Mouse (Mus musculus) heart, postnatal 0 days (tissue): Measurements from ENCODE around the gene Hist1h2bb. TPM values are rescaled to one million over a fixed set of nuclear protein-coding genes. Genes with fewer than 3 reads are reported as not detected.

Experiments used
- ATAC-seq: fragments of 200-750 bp; cut with Nextera tagmentation; 2 replicates; pipeline ENCODE4 v1.8.0; 2017; ENCODE audit warnings: low read depth, moderate number of reproducible peaks, moderate library complexity; ENCODE audit not compliant: insufficient read depth
- DNase-seq: peaks from one replicate; pipeline ENCODE4 v3.0.0-alpha.2; 2016; ENCODE audit warnings: low spot score
- H3K27ac ChIP-seq: fragments of 300-500 bp; sonication (generic); 2 replicates; pipeline ENCODE4 v1.5.1; 2014; ENCODE audit warnings: low read depth, mild to moderate bottlenecking
- H3K27me3 ChIP-seq: fragments of 300-500 bp; sonication (generic); 2 replicates; pipeline ENCODE4 v1.6.1; 2014; ENCODE audit warnings: low read length, mixed read lengths; ENCODE audit not compliant: control insufficient read depth, insufficient read depth
- H3K36me3 ChIP-seq: fragments of 300-500 bp; sonication (generic); replicated peaks from 2 replicates; pipeline ENCODE4 v1.6.1; 2014; ENCODE audit warnings: low read length, mixed read lengths; ENCODE audit not compliant: control insufficient read depth, insufficient read depth
- H3K4me1 ChIP-seq: fragments of 300-500 bp; sonication (generic); 2 replicates; pipeline ENCODE4 v1.6.1; 2014; ENCODE audit warnings: antibody characterized with exemption; ENCODE audit not compliant: control insufficient read depth, insufficient read depth
- H3K4me2 ChIP-seq: fragments of 300-500 bp; sonication (generic); 2 replicates; pipeline ENCODE4 v1.6.1; 2014; ENCODE audit warnings: low read depth, mild to moderate bottlenecking, low read length, moderate library complexity
- H3K4me3 ChIP-seq: fragments of 300-500 bp; sonication (generic); 2 replicates; pipeline ENCODE4 v1.5.1; 2014; ENCODE audit warnings: low read depth, low read length
- H3K9ac ChIP-seq: fragments of 300-500 bp; sonication (generic); replicated peaks from 2 replicates; pipeline ENCODE4 v1.6.1; 2014; ENCODE audit warnings: low read depth, low read length, mixed read lengths
- H3K9me3 ChIP-seq: fragments of 300-500 bp; sonication (generic); replicated peaks from 2 replicates; pipeline ENCODE4 v1.6.1; 2016; ENCODE audit warnings: low read length; ENCODE audit not compliant: control insufficient read depth
- CTCF ChIP-seq: IDR thresholded peaks from 2 replicates; pipeline ENCODE4 v1.5.1; 2016; ENCODE audit warnings: antibody characterized with exemption, control low read depth, low read depth
- EP300 ChIP-seq: IDR thresholded peaks from 2 replicates; pipeline ENCODE4 v1.6.1; 2016; ENCODE audit warnings: antibody characterized with exemption, low read depth
- WGBS: fragments of 180-500 bp; shearing (Covaris S2); extraction: QIAGEN DNeasy Blood & Tissue Kit; methylation state at CpG from one replicate; pipeline ENCODE4 v1.1.7; 2014; 5-methylcytosine and 5-hydroxymethylcytosine counted together
- polyA plus RNA-seq: library from polyadenylated mRNA; unstranded; fragments of >200 nt; fragmentation: Nextera tagmentation; extraction: Ambion mirVana; gene quantifications from 2 replicates; pipeline ENCODE4 v1.2.1, GENCODE M21; 2015
- total RNA-seq: library from RNA; depleted of rRNA; stranded (reverse); fragments of >200 nt; gene quantifications from 2 replicates; pipeline ENCODE4 v1.2.3, GENCODE M21; 2014; ENCODE audit warnings: low replicate concordance

The Hist1h2bb gene
- total and polyA plus RNA-seq, 2 experiments from 2014 or later, result 0.78 to 1,547 TPM

DNA sequence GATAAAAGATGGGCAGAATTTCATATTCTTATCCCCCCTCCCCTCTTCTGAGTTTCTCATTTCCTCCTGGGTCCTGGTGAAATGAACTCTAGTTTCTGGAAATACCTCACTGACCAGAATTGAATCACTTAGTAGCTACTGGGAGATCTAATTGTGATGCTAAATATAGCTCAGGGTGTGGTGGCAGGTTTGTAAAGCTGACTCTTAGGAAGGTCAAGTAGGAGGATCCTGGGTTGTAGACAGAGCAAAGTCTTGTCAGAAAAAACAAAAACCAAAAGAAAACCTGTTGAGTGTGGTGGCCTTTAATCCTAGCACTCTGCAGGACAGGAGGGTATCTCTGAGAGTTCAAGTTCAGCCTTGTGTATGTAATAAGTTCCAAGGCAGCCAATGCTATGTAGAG is 4.5 kb upstream of the Hist1h2bb start:
- Histone ChIP-seq H3K4me3 (no peak overlapping the region), H3K27ac (no peak overlapping the region), H3K9ac (no peak overlapping the region), H3K9me3 (no peaks in the 10 kb centered on the region), H3K36me3 (no peaks in the 10 kb centered on the region), H3K4me2 (no peak overlapping the region), H3K4me1 (peaks cover 13% of the 10 kb centered on the region), H3K27me3 (no peaks in the 10 kb centered on the region)
- no peak for ATAC-seq
- no peak for DNase-seq
- no peak for TF ChIP-seq CTCF
- no peak for TF ChIP-seq EP300

DNA sequence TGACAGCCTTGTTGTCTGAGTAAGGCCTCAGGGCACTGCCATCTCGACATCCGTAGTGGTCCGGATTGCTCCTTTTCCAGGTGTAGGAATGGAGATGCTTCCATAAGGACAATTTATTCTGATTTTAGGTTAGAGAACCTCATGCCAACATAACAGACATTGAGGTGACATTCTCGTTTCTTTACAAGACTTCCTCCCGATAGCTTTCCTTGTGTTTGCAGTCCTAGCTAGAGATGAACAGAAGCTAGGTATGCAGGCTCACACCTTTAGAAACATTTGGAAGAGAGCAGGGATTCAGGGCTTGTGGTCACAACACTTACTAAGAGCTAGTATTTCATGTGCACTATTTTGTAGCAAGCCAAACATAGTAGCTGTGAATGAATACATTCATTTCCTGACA is 3.3 kb upstream of the Hist1h2bb start:
- Histone ChIP-seq H3K27me3 (no peaks in the 10 kb centered on the region), H3K4me2 (no peak overlapping the region), H3K9ac (no peak overlapping the region), H3K27ac (no peak overlapping the region), H3K4me3 (no peak overlapping the region), H3K9me3 (no peaks in the 10 kb centered on the region), H3K36me3 (no peaks in the 10 kb centered on the region), H3K4me1 (peaks cover 19% of the 10 kb centered on the region)
- ATAC-seq (no peak), DNase-seq (no peak)
- no peak for TF ChIP-seq CTCF
- TF ChIP-seq EP300, result no peak
- 81% methylated on average over 5 of the region's 5 CpGs for WGBS

DNA sequence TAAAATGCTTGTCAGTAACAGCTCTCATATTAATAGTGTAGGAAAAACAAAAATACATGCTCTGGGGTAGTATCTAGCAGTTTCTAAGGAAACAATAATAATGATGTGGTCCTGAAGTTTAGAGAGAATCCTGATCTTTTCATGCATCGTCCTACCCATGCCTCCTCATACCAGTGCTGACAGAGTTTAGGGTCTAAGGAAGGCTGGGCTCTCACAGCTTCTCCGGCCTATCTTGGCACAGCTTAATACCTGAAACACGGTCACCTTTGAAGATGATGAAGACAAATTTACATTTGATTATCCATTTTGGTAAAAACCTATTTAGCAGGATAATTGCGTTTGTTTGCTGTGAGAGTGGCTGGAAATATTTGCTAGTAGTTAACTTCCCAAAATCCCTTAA is 2.6 kb upstream of the Hist1h2bb start:
- H3K4me3 ChIP-seq, result peak overlapping the region; percentile 38; the same call in 1 of the 2 replicates

GRCm38 (mm10) chr13:23744421-23745380 is 1.8 kb upstream of the Hist1h2bb start:
- ATAC-seq, result no peak

More for the DNA sequence above, 2.6 kb upstream of the Hist1h2bb start:
- H3K4me1 ChIP-seq, result peaks cover 19% of the 10 kb centered on the region
- H3K9me3 ChIP-seq, result no peaks in the 10 kb centered on the region
- no peaks in the 10 kb centered on the region for H3K27me3 ChIP-seq
- peak overlapping the region; percentile 46; the same call in 1 of the 2 replicates for H3K9ac ChIP-seq
- H3K27ac ChIP-seq, result no peak overlapping the region
- TF ChIP-seq EP300 (no peak), CTCF (no peak)
- DNase-seq (no peak), ATAC-seq (no peak)
- H3K36me3 ChIP-seq, result no peaks in the 10 kb centered on the region
- peak overlapping the region; percentile 60; the same call in 1 of the 2 replicates for H3K4me2 ChIP-seq
- WGBS, result 50% methylated on average over 4 of the region's 4 CpGs

DNA sequence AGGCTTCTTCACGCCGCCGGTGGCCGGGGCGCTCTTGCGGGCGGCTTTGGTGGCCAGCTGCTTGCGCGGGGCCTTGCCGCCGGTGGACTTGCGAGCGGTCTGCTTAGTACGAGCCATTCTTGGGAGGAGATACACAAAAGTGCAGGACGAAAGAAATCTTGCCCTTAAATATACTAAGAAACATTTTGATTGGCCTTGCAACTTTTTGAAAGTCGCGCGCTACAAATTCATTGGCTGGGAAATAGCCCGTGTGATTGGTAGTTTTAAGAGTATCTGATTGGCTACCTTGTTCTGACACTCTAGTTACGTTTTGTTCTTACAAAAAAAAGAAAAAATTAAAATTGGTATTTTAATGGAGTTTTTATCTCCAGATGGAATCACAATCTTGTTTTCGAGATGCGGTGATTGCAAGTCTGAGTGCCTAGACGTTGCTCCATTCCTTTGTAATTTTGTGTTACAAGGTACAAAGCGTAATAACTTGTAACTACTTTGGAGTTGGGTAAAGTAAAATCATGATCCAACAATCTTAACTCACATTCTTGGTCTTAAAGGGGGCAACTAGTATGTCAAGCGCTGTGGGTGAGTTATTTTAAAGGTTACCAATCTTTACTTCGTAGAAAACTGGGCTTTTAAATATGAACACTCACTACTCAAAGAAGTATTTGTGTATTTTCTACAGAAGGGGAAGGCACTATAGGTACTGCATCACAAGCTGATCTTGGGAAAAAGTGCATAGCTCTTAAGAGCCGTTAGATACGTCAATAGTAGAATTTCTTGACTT is 963 bp upstream of the Hist1h2bb start, which contains the start of gene Hist1h3c:
Gene Hist1h3c, minus strand, starts transcription at position 222 of the 781 bp plus-strand sequence.
- WGBS, result 2% methylated on average over 24 of the region's 28 CpGs

More at GRCm38 (mm10) chr13:23744421-23745380, 1.8 kb upstream of the Hist1h2bb start:
- WGBS, result 3% methylated on average over 18 of the region's 36 CpGs
- Histone ChIP-seq H3K36me3 (no peaks in the 10 kb centered on the region), H3K27me3 (no peaks in the 10 kb centered on the region), H3K27ac (peak overlapping the region; percentile 59), H3K4me3 (peak overlapping the region; percentile 38), H3K4me2 (peak overlapping the region; percentile 60), H3K9me3 (no peaks in the 10 kb centered on the region), H3K9ac (peak overlapping the region; percentile 46; the same call in 1 of the 2 replicates), H3K4me1 (peaks cover 19% of the 10 kb centered on the region)
- TF ChIP-seq CTCF (no peak), EP300 (no peak)
- DNase-seq, result no peak

More for the DNA sequence above, 963 bp upstream of the Hist1h2bb start, which contains the start of gene Hist1h3c:
- Histone ChIP-seq H3K36me3 (no peaks in the 10 kb centered on the region), H3K27ac (peak within 1 kb of the TSS; percentile 98), H3K4me2 (peak within 1 kb of the TSS; percentile 60), H3K9me3 (no peaks in the 10 kb centered on the region), H3K27me3 (no peaks in the 10 kb centered on the region), H3K9ac (peak within 1 kb of the TSS; percentile 49), H3K4me3 (peak within 1 kb of the TSS; percentile 38), H3K4me1 (peaks cover 16% of the 10 kb centered on the region; the same call in 1 of the 2 replicates)
- DNase-seq (peak; percentile 96), ATAC-seq (peak; percentile 60)
- 0 out of 2 replicates have a peak, but pooled peaks have one; percentile 6 for TF ChIP-seq EP300
- TF ChIP-seq CTCF, result no peak
